Comparison of ENCODE assay signal across 8 mouse cellular contexts in genomic region chr9:55311560-55311959, GRCm38 (mm10). TPM values are rescaled to one million over a fixed set of nuclear protein-coding genes. Genes with fewer than 3 reads are reported as not detected.
DNase-seq lines count a peak whose midpoint lies in the region; ATAC-seq and TF ChIP-seq lines count a peak whose summit lies in the region.

No protein-coding gene starts in this region.

- no peak overlapping the region for H3K4me2 ChIP-seq in intestine, embryonic 15.5 days (replicated peaks)

- DNase-seq in adrenal gland, adult 18-20 months (ENCODE audit: low spot score in 2 of 2), result peak; percentile 52 to 58
- DNase-seq in cerebellum, postnatal 36 days, result peak; percentile 79 to 88
- DNase-seq in gastrocnemius, adult 2 months, result peak; percentile 65
- DNase-seq in left cerebral cortex, postnatal 14 days (ENCODE audit: low spot score in 2 of 2), result peak; percentile 86 to 88
- DNase-seq in right cerebral cortex, postnatal 36 days (ENCODE audit: low spot score in 2 of 2), result peak; percentile 40 to 45

- no peaks in the 10 kb centered on the region; the same call in 1 of the 2 replicates for H3K27me3 ChIP-seq in intestine, embryonic 15.5 days (replicated peaks)

- H3K9ac ChIP-seq in intestine, embryonic 15.5 days, result no peak overlapping the region

- 7% methylated on average over 5 of the region's 5 CpGs for WGBS in intestine, embryonic 15.5 days

- no peak overlapping the region for H3K27ac ChIP-seq in gastrocnemius, adult 2 months
- no peak overlapping the region for H3K27ac ChIP-seq in intestine, embryonic 15.5 days

- ATAC-seq in intestine, embryonic 15.5 days, result peak; percentile 72
- peak; percentile 92 for ATAC-seq in megakaryocyte-erythroid progenitor cell, adult 5-6 weeks (replicated peaks; ENCODE audit: low FRiP score, low TSS enrichment, poor library complexity, severe bottlenecking)
- no peak for ATAC-seq in erythroid progenitor cell, adult 5-6 weeks (replicated peaks; ENCODE audit: low FRiP score, poor library complexity, severe bottlenecking)

- no peaks in the 10 kb centered on the region for H3K4me1 ChIP-seq in intestine, embryonic 15.5 days (replicated peaks)

- intact Hi-C loops in gastrocnemius, adult 2 months (cut with DNase I), result loop anchor here (2.0 to 5.0 kb wide), 2 partner anchors 264 to 287 kb away; partner anchors contain the start of gene Chrnb4
- intact Hi-C loops in left cerebral cortex, postnatal 14 days (cut with DNase I), result loop anchor here (5.0 to 10.0 kb wide), 5 partner anchors 79 to 477 kb away; partner anchors contain the start of genes Fbxo22 and Ube2q2

- no peaks in the 10 kb centered on the region for H3K36me3 ChIP-seq in intestine, embryonic 15.5 days

- peak; percentile 88 for TF ChIP-seq CTCF in gastrocnemius, adult 2 months (IDR thresholded peaks at IDR 0.05)

- H3K9me3 ChIP-seq in intestine, embryonic 15.5 days, result no peaks in the 10 kb centered on the region

- no peak overlapping the region for H3K4me3 ChIP-seq in gastrocnemius, adult 2 months
- H3K4me3 ChIP-seq in intestine, embryonic 15.5 days (replicated peaks), result no peak overlapping the region

RNA-seq across cellular contexts. Expression of gene Nrg4, which starts 15.1 kb away (rescaled TPM):
- 10 to 100 TPM; 23.4 to 37.3 TPM for total RNA-seq in adrenal gland, adult 18-20 months (2021)
- 1 to 10 TPM in 1 of 2 experiments, under 1 TPM in 1; 0.59 to 1.0 TPM for total RNA-seq in gastrocnemius, adult 2 months (2021)
- polyA plus RNA-seq in intestine, embryonic 15.5 days (2015; fragmentation: Nextera tagmentation; extraction: Ambion mirVana), result 1.1 TPM in 2 replicates
- 1 to 10 TPM in 1 of 2 experiments, under 1 TPM in 1; 0.55 to 1.1 TPM for total RNA-seq in left cerebral cortex, postnatal 14 days (2021)
- not detected in 2 replicates for total RNA-seq in megakaryocyte-erythroid progenitor cell, adult 5-6 weeks (2014; fragmentation: Nextera tagmentation)
- total RNA-seq in megakaryocyte-erythroid progenitor cell, adult 5-6 weeks (2017), result not detected in 2 replicates
- 1.7 and 3.6 TPM in 2 replicates for total RNA-seq in erythroid progenitor cell, adult 5-6 weeks (2015; ENCODE audit: low replicate concordance)
- 2.3 and 2.7 TPM in 2 replicates for total RNA-seq in erythroid progenitor cell, adult 5-6 weeks (2017; ENCODE audit: low replicate concordance)

RNA-seq across cellular contexts. Expression of gene Tmem266, which starts 15.2 kb away (rescaled TPM):
- under 1 TPM; 0.80 to 0.93 TPM for total RNA-seq in adrenal gland, adult 18-20 months (2021)
- total RNA-seq in gastrocnemius, adult 2 months (2021), result 1 to 10 TPM in 1 of 2 experiments, under 1 TPM in 1; 0.84 to 3.6 TPM
- 0.81 and 1.3 TPM in 2 replicates for polyA plus RNA-seq in intestine, embryonic 15.5 days (2015; fragmentation: Nextera tagmentation; extraction: Ambion mirVana)
- total RNA-seq in left cerebral cortex, postnatal 14 days (2021), result 10 to 100 TPM in 1 of 2 experiments, 1 to 10 TPM in 1; 9.5 to 10.5 TPM
- total RNA-seq in megakaryocyte-erythroid progenitor cell, adult 5-6 weeks (2014; fragmentation: Nextera tagmentation), result not detected in 2 replicates
- not detected in 2 replicates for total RNA-seq in megakaryocyte-erythroid progenitor cell, adult 5-6 weeks (2017)
- total RNA-seq in erythroid progenitor cell, adult 5-6 weeks (2015; ENCODE audit: low replicate concordance), result not detected in 2 replicates
- total RNA-seq in erythroid progenitor cell, adult 5-6 weeks (2017; ENCODE audit: low replicate concordance), result not detected in 2 replicates

Comparison
In these comparisons a context has a peak if more than half of its experiments do, and no peak if none do; other contexts are left out.
1. RNA of gene Nrg4, which starts 15.1 kb away (total RNA-seq): 23.4 to 37.3 TPM in adrenal gland, adult 18-20 months; 1.7 to 3.6 TPM in erythroid progenitor cell, adult 5-6 weeks, 0.55 to 1.1 TPM in left cerebral cortex, postnatal 14 days, 0.59 to 1.0 TPM in gastrocnemius, adult 2 months and not detected in megakaryocyte-erythroid progenitor cell, adult 5-6 weeks; every median in the first group is over 4 times any median in the second.
2. Peak in every context shown above with its lines, with median percentiles within 50 percentile points of each other: DNase-seq.